Mouse (Mus musculus): Measurements from ENCODE around the gene Rpl3l. TPM values are rescaled to one million over a fixed set of nuclear protein-coding genes. Genes with fewer than 3 reads are reported as not detected.

The Rpl3l gene
- polyA plus RNA-seq, 1 experiment from 2014 or later = not detected

GRCm38 (mm10) chr17:24743896-24744295 is 16.3 kb downstream of the Rpl3l start:
- Histone ChIP-seq H3K36me3 (ENCODE audit: control insufficient read depth, insufficient read depth, low read length) (no peaks in the 10 kb centered on the region), H3K9ac (ENCODE audit: low read length) (no peak overlapping the region), H3K4me3 (ENCODE audit: low read depth, low read length) (no peak overlapping the region), H3K27ac (ENCODE audit: low read depth, low read length) (no peak overlapping the region), H3K27me3 (ENCODE audit: control insufficient read depth, insufficient read depth, low read length) (no peaks in the 10 kb centered on the region), H3K9me3 (ENCODE audit: control insufficient read depth, low read length) (no peaks in the 10 kb centered on the region), H3K4me2 (ENCODE audit: low read depth) (no peak overlapping the region), H3K4me1 (ENCODE audit: control insufficient read depth, insufficient read depth, low read length) (no peaks in the 10 kb centered on the region)
- no peak for ATAC-seq (ENCODE audit: insufficient read depth, low FRiP score, low TSS enrichment)
- 75% methylated on average over 5 of the region's 5 CpGs for WGBS
- DNase-seq (ENCODE audit: low spot score) = no peak

GRCm38 (mm10) chr17:24744381-24744780 is 16.8 kb downstream of the Rpl3l start:
- H3K36me3 ChIP-seq (ENCODE audit: control insufficient read depth, insufficient read depth, low read length) = no peaks in the 10 kb centered on the region
- no peaks in the 10 kb centered on the region for H3K9me3 ChIP-seq (ENCODE audit: control insufficient read depth, low read length)
- no peak overlapping the region for H3K4me2 ChIP-seq (ENCODE audit: low read depth)
- no peak overlapping the region for H3K4me3 ChIP-seq (ENCODE audit: low read depth, low read length)
- ATAC-seq (ENCODE audit: insufficient read depth, low FRiP score, low TSS enrichment) (no peak), DNase-seq (ENCODE audit: low spot score) (no peak)
- no peak overlapping the region for H3K9ac ChIP-seq (ENCODE audit: low read length)
- H3K27ac ChIP-seq (ENCODE audit: low read depth, low read length) = no peak overlapping the region
- H3K4me1 ChIP-seq (ENCODE audit: control insufficient read depth, insufficient read depth, low read length) = no peaks in the 10 kb centered on the region
- no peaks in the 10 kb centered on the region for H3K27me3 ChIP-seq (ENCODE audit: control insufficient read depth, insufficient read depth, low read length)
- 68% methylated on average over 3 of the region's 3 CpGs for WGBS

GRCm38 (mm10) chr17:24745526-24746497 is 18.2 kb downstream of the Rpl3l start:
- H3K36me3 ChIP-seq (ENCODE audit: control insufficient read depth, insufficient read depth, low read length) = no peaks in the 10 kb centered on the region
- no peak overlapping the region for H3K27ac ChIP-seq (ENCODE audit: low read depth, low read length)
- no peaks in the 10 kb centered on the region for H3K27me3 ChIP-seq (ENCODE audit: control insufficient read depth, insufficient read depth, low read length)
- peak; percentile 83 for DNase-seq (ENCODE audit: low spot score)
- H3K4me2 ChIP-seq (ENCODE audit: low read depth) = no peak overlapping the region
- no peaks in the 10 kb centered on the region for H3K4me1 ChIP-seq (ENCODE audit: control insufficient read depth, insufficient read depth, low read length)
- no peak overlapping the region for H3K4me3 ChIP-seq (ENCODE audit: low read depth, low read length)
- H3K9ac ChIP-seq (ENCODE audit: low read length) = no peak overlapping the region
- no peaks in the 10 kb centered on the region for H3K9me3 ChIP-seq (ENCODE audit: control insufficient read depth, low read length)
- 17% methylated on average over 7 of the region's 7 CpGs for WGBS
- peak; percentile 76 for ATAC-seq (ENCODE audit: insufficient read depth, low FRiP score, low TSS enrichment)

- DNase-seq (ENCODE audit: low spot score) = no peak
- H3K9me3 ChIP-seq (ENCODE audit: control insufficient read depth, low read length) = no peaks in the 10 kb centered on the region
- H3K27ac ChIP-seq (ENCODE audit: low read depth, low read length) = no peak overlapping the region
Measured at GRCm38 (mm10) chr17:24746986-24747385, 19.4 kb downstream of the Rpl3l start.

GRCm38 (mm10) chr17:24751528-24751927 is 23.9 kb downstream of the Rpl3l start:
- Histone ChIP-seq H3K36me3 (ENCODE audit: control insufficient read depth, insufficient read depth, low read length) (no peaks in the 10 kb centered on the region), H3K9ac (ENCODE audit: low read length) (no peak overlapping the region), H3K4me3 (ENCODE audit: low read depth, low read length) (no peak overlapping the region), H3K27ac (ENCODE audit: low read depth, low read length) (no peak overlapping the region), H3K4me2 (ENCODE audit: low read depth) (no peak overlapping the region), H3K9me3 (ENCODE audit: control insufficient read depth, low read length) (no peaks in the 10 kb centered on the region), H3K27me3 (ENCODE audit: control insufficient read depth, insufficient read depth, low read length) (peaks cover 51% of the 10 kb centered on the region), H3K4me1 (ENCODE audit: control insufficient read depth, insufficient read depth, low read length) (peaks cover 10% of the 10 kb centered on the region)
- ATAC-seq (ENCODE audit: insufficient read depth, low FRiP score, low TSS enrichment) (no peak), DNase-seq (ENCODE audit: low spot score) (no peak)
- WGBS = 25% methylated on average over 4 of the region's 4 CpGs

More at GRCm38 (mm10) chr17:24746986-24747385, 19.4 kb downstream of the Rpl3l start:
- Histone ChIP-seq H3K4me3 (ENCODE audit: low read depth, low read length) (no peak overlapping the region), H3K36me3 (ENCODE audit: control insufficient read depth, insufficient read depth, low read length) (no peaks in the 10 kb centered on the region), H3K4me1 (ENCODE audit: control insufficient read depth, insufficient read depth, low read length) (no peaks in the 10 kb centered on the region), H3K9ac (ENCODE audit: low read length) (no peak overlapping the region), H3K27me3 (ENCODE audit: control insufficient read depth, insufficient read depth, low read length) (peaks cover 8% of the 10 kb centered on the region), H3K4me2 (ENCODE audit: low read depth) (no peak overlapping the region)
- WGBS = 45% methylated on average over 4 of the region's 4 CpGs
- ATAC-seq (ENCODE audit: insufficient read depth, low FRiP score, low TSS enrichment) = no peak

- ATAC-seq (ENCODE audit: insufficient read depth, low FRiP score, low TSS enrichment) (peak; percentile 63), DNase-seq (ENCODE audit: low spot score) (peak; percentile 59)
- H3K36me3 ChIP-seq (ENCODE audit: control insufficient read depth, insufficient read depth, low read length) = no peaks in the 10 kb centered on the region
- H3K4me1 ChIP-seq (ENCODE audit: control insufficient read depth, insufficient read depth, low read length) = peaks cover 10% of the 10 kb centered on the region
- peak within 1 kb of the TSS; percentile 35 for H3K9ac ChIP-seq (ENCODE audit: low read length)
- peaks cover 51% of the 10 kb centered on the region for H3K27me3 ChIP-seq (ENCODE audit: control insufficient read depth, insufficient read depth, low read length)
- peak within 1 kb of the TSS; percentile 96 for H3K4me2 ChIP-seq (ENCODE audit: low read depth)
- no peaks in the 10 kb centered on the region for H3K9me3 ChIP-seq (ENCODE audit: control insufficient read depth, low read length)
- no peak within 1 kb of the TSS for H3K27ac ChIP-seq (ENCODE audit: low read depth, low read length)
- under 1% methylated on average over 56 of the region's 82 CpGs for WGBS
- H3K4me3 ChIP-seq (ENCODE audit: low read depth, low read length) = peak within 1 kb of the TSS; percentile 44
Measured at GRCm38 (mm10) chr17:24752415-24753394, 25.1 kb downstream of the Rpl3l start, which contains the start of gene Hs3st6. TSS of gene Hs3st6 (plus strand) at chr17:24752988.

- peaks cover 7% of the 10 kb centered on the region for H3K4me1 ChIP-seq (ENCODE audit: control insufficient read depth, insufficient read depth, low read length)
- H3K4me2 ChIP-seq (ENCODE audit: low read depth) = no peak overlapping the region
- WGBS = 86% methylated on average over 1 of the region's 1 CpGs
- no peak overlapping the region for H3K27ac ChIP-seq (ENCODE audit: low read depth, low read length)
- ATAC-seq (ENCODE audit: insufficient read depth, low FRiP score, low TSS enrichment) (no peak), DNase-seq (ENCODE audit: low spot score) (no peak)
- peaks cover 39% of the 10 kb centered on the region for H3K27me3 ChIP-seq (ENCODE audit: control insufficient read depth, insufficient read depth, low read length)
- no peaks in the 10 kb centered on the region for H3K9me3 ChIP-seq (ENCODE audit: control insufficient read depth, low read length)
- no peak overlapping the region for H3K4me3 ChIP-seq (ENCODE audit: low read depth, low read length)
- no peaks in the 10 kb centered on the region for H3K36me3 ChIP-seq (ENCODE audit: control insufficient read depth, insufficient read depth, low read length)
- no peak overlapping the region for H3K9ac ChIP-seq (ENCODE audit: low read length)
Measured at GRCm38 (mm10) chr17:24757394-24757793, 29.8 kb downstream of the Rpl3l start.

GRCm38 (mm10) chr17:24761121-24761520 is 33.5 kb downstream of the Rpl3l start:
- H3K36me3 ChIP-seq (ENCODE audit: control insufficient read depth, insufficient read depth, low read length) = no peaks in the 10 kb centered on the region
- WGBS = 44% methylated on average over 5 of the region's 5 CpGs
- H3K9me3 ChIP-seq (ENCODE audit: control insufficient read depth, low read length) = no peaks in the 10 kb centered on the region
- no peak overlapping the region for H3K27ac ChIP-seq (ENCODE audit: low read depth, low read length)
- H3K4me3 ChIP-seq (ENCODE audit: low read depth, low read length) = no peak overlapping the region
- DNase-seq (ENCODE audit: low spot score) = no peak
- no peak for ATAC-seq (ENCODE audit: insufficient read depth, low FRiP score, low TSS enrichment)
- no peak overlapping the region for H3K9ac ChIP-seq (ENCODE audit: low read length)
- H3K4me1 ChIP-seq (ENCODE audit: control insufficient read depth, insufficient read depth, low read length) = no peaks in the 10 kb centered on the region
- peaks cover 2% of the 10 kb centered on the region; the same call in 1 of the 2 replicates for H3K27me3 ChIP-seq (ENCODE audit: control insufficient read depth, insufficient read depth, low read length)
- H3K4me2 ChIP-seq (ENCODE audit: low read depth) = no peak overlapping the region
